Mouse (Mus musculus): ENCODE data around the gene Gm20518. TPM values are rescaled to one million over a fixed set of nuclear protein-coding genes. Genes with fewer than 3 reads are reported as not detected.

Gene Gm20518
- polyA plus RNA-seq, 1 experiment from 2014 or later: 0.27 TPM

GRCm38 (mm10) chr16:17835481-17835880 lies 56.0 kb downstream of the Gm20518 start:
- ATAC-seq (ENCODE audit: insufficient number of reproducible peaks, low FRiP score, low TSS enrichment, low read depth): no peak
- Histone ChIP-seq H3K9me3 (no peaks in the 10 kb centered on the region), H3K4me2 (no peak overlapping the region), H3K9ac (no peak overlapping the region), H3K27me3 (peaks cover 71% of the 10 kb centered on the region), H3K4me3 (no peak overlapping the region), H3K36me3 (peaks cover 12% of the 10 kb centered on the region; the same call in 1 of the 2 replicates), H3K4me1 (peaks cover 25% of the 10 kb centered on the region), H3K27ac (no peak overlapping the region)
- WGBS: 43% methylated on average over 13 of the region's 13 CpGs

- WGBS: 47% methylated on average over 7 of the region's 7 CpGs
- Histone ChIP-seq H3K4me3 (peak overlapping the region; percentile 62), H3K27ac (no peak overlapping the region), H3K4me1 (peaks cover 25% of the 10 kb centered on the region), H3K9ac (no peak overlapping the region), H3K36me3 (peaks cover 3% of the 10 kb centered on the region; the same call in 1 of the 2 replicates), H3K4me2 (peak overlapping the region; percentile 99), H3K27me3 (peaks cover 74% of the 10 kb centered on the region), H3K9me3 (no peaks in the 10 kb centered on the region)
- no peak for ATAC-seq (ENCODE audit: insufficient number of reproducible peaks, low FRiP score, low TSS enrichment, low read depth)
These were observed 56.9 kb downstream of the Gm20518 start for GRCm38 (mm10) chr16:17834543-17834942.

GRCm38 (mm10) chr16:17833681-17834399 lies 57.6 kb downstream of the Gm20518 start:
- Histone ChIP-seq H3K27ac (no peak overlapping the region), H3K36me3 (peaks cover 3% of the 10 kb centered on the region; the same call in 1 of the 2 replicates), H3K9ac (peak overlapping the region; percentile 54), H3K9me3 (no peaks in the 10 kb centered on the region), H3K4me1 (peaks cover 25% of the 10 kb centered on the region), H3K4me3 (peak overlapping the region; percentile 62), H3K4me2 (peak overlapping the region; percentile 99), H3K27me3 (peaks cover 74% of the 10 kb centered on the region)
- WGBS: 1% methylated on average over 81 of the region's 103 CpGs
- no peak for ATAC-seq (ENCODE audit: insufficient number of reproducible peaks, low FRiP score, low TSS enrichment, low read depth)

GRCm38 (mm10) chr16:17833321-17833680 lies 58.2 kb downstream of the Gm20518 start:
- Histone ChIP-seq H3K27me3 (peaks cover 74% of the 10 kb centered on the region), H3K9me3 (no peaks in the 10 kb centered on the region), H3K4me3 (peak overlapping the region; percentile 62), H3K9ac (peak overlapping the region; percentile 54), H3K4me1 (peaks cover 25% of the 10 kb centered on the region), H3K4me2 (peak overlapping the region; percentile 99), H3K27ac (no peak overlapping the region), H3K36me3 (no peaks in the 10 kb centered on the region)
- no peak for ATAC-seq (ENCODE audit: insufficient number of reproducible peaks, low FRiP score, low TSS enrichment, low read depth)
- under 1% methylated on average over 35 of the region's 37 CpGs for WGBS

- Histone ChIP-seq H3K36me3 (no peaks in the 10 kb centered on the region), H3K9ac (peak within 1 kb of the TSS; percentile 54), H3K4me3 (peak within 1 kb of the TSS; percentile 62), H3K27me3 (peaks cover 76% of the 10 kb centered on the region), H3K4me2 (peak within 1 kb of the TSS; percentile 99), H3K4me1 (peaks cover 25% of the 10 kb centered on the region), H3K27ac (no peak within 1 kb of the TSS), H3K9me3 (no peaks in the 10 kb centered on the region)
- 27% methylated on average over 7 of the region's 7 CpGs for WGBS
- ATAC-seq (ENCODE audit: insufficient number of reproducible peaks, low FRiP score, low TSS enrichment, low read depth): no peak
These were observed 58.6 kb downstream of the Gm20518 start, which contains the start of gene B830017H08Rik for GRCm38 (mm10) chr16:17832821-17833220. Gene B830017H08Rik, plus strand, starts transcription at chr16:17833121.

GRCm38 (mm10) chr16:17831781-17832180 lies 59.7 kb downstream of the Gm20518 start:
- H3K9me3 ChIP-seq: no peaks in the 10 kb centered on the region
- H3K4me1 ChIP-seq: peaks cover 25% of the 10 kb centered on the region
- ATAC-seq (ENCODE audit: insufficient number of reproducible peaks, low FRiP score, low TSS enrichment, low read depth): peak; percentile 20; the same call in 1 of the 2 replicates
- H3K36me3 ChIP-seq: no peaks in the 10 kb centered on the region
- H3K27ac ChIP-seq: no peak overlapping the region
- no peak overlapping the region for H3K4me3 ChIP-seq
- peaks cover 72% of the 10 kb centered on the region for H3K27me3 ChIP-seq
- WGBS: 18% methylated on average over 11 of the region's 11 CpGs
- no peak overlapping the region for H3K9ac ChIP-seq
- H3K4me2 ChIP-seq: no peak overlapping the region

GRCm38 (mm10) chr16:17830385-17831178 lies 60.9 kb downstream of the Gm20518 start:
- Histone ChIP-seq H3K27me3 (peaks cover 60% of the 10 kb centered on the region), H3K27ac (no peak overlapping the region), H3K9ac (no peak overlapping the region), H3K4me1 (peaks cover 25% of the 10 kb centered on the region), H3K4me2 (no peak overlapping the region), H3K36me3 (no peaks in the 10 kb centered on the region), H3K4me3 (no peak overlapping the region), H3K9me3 (no peaks in the 10 kb centered on the region)
- WGBS: 67% methylated on average over 10 of the region's 10 CpGs
- no peak for ATAC-seq (ENCODE audit: insufficient number of reproducible peaks, low FRiP score, low TSS enrichment, low read depth)

GRCm38 (mm10) chr16:17828867-17829266 lies 62.6 kb downstream of the Gm20518 start:
- Histone ChIP-seq H3K9me3 (no peaks in the 10 kb centered on the region), H3K36me3 (no peaks in the 10 kb centered on the region), H3K9ac (no peak overlapping the region), H3K27ac (no peak overlapping the region), H3K27me3 (peaks cover 43% of the 10 kb centered on the region), H3K4me1 (peaks cover 16% of the 10 kb centered on the region), H3K4me3 (no peak overlapping the region), H3K4me2 (no peak overlapping the region)
- ATAC-seq (ENCODE audit: insufficient number of reproducible peaks, low FRiP score, low TSS enrichment, low read depth): no peak
- 39% methylated on average over 3 of the region's 3 CpGs for WGBS

GRCm38 (mm10) chr16:17828229-17828628 lies 63.2 kb downstream of the Gm20518 start:
- Histone ChIP-seq H3K4me1 (peaks cover 10% of the 10 kb centered on the region), H3K27me3 (peaks cover 37% of the 10 kb centered on the region), H3K36me3 (no peaks in the 10 kb centered on the region), H3K4me2 (no peak overlapping the region), H3K27ac (no peak overlapping the region), H3K4me3 (no peak overlapping the region), H3K9ac (no peak overlapping the region), H3K9me3 (no peaks in the 10 kb centered on the region)
- ATAC-seq (ENCODE audit: insufficient number of reproducible peaks, low FRiP score, low TSS enrichment, low read depth): no peak
- 85% methylated on average over 2 of the region's 2 CpGs for WGBS

GRCm38 (mm10) chr16:17826500-17826899 lies 65.0 kb downstream of the Gm20518 start:
- peaks cover 20% of the 10 kb centered on the region for H3K27me3 ChIP-seq
- no peak overlapping the region for H3K9ac ChIP-seq
- no peak overlapping the region for H3K27ac ChIP-seq
- no peak overlapping the region for H3K4me2 ChIP-seq
- ATAC-seq (ENCODE audit: insufficient number of reproducible peaks, low FRiP score, low TSS enrichment, low read depth): no peak
- H3K4me3 ChIP-seq: no peak overlapping the region
- H3K36me3 ChIP-seq: no peaks in the 10 kb centered on the region
- no peaks in the 10 kb centered on the region; the same call in 1 of the 2 replicates for H3K4me1 ChIP-seq
- no peaks in the 10 kb centered on the region for H3K9me3 ChIP-seq
- 80% methylated on average over 2 of the region's 2 CpGs for WGBS

GRCm38 (mm10) chr16:17816528-17816927 lies 74.9 kb downstream of the Gm20518 start:
- H3K27me3 ChIP-seq: no peaks in the 10 kb centered on the region
- H3K27ac ChIP-seq: no peak overlapping the region
- H3K4me2 ChIP-seq: no peak overlapping the region
- H3K4me3 ChIP-seq: no peak overlapping the region
- ATAC-seq (ENCODE audit: insufficient number of reproducible peaks, low FRiP score, low TSS enrichment, low read depth): no peak
- no peak overlapping the region for H3K9ac ChIP-seq
- WGBS: 63% methylated on average over 8 of the region's 8 CpGs
- no peaks in the 10 kb centered on the region for H3K36me3 ChIP-seq
- peaks cover 27% of the 10 kb centered on the region for H3K4me1 ChIP-seq
- no peaks in the 10 kb centered on the region for H3K9me3 ChIP-seq
